ENCODE assay signal across 17 mouse cellular contexts in the genomic region with DNA sequence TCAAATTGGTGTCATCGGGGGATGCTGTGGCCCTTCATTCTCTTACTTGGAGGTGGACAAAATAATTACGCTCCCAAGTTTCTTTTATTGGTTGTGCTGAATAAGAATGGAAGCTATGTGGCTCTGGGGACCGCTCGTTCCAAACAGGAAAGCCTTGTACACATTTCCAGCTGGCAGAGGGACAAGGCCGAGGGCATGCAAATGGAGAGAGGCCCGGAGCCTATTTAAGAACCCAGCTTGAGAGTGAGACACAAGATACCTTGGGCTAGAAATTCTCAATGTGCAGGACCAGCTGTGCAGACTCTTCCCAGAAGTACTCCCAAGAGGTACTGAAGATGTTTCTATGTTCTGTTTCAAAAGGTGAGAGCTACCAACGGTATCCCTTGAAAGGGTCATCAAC. TPM values are rescaled to one million over a fixed set of nuclear protein-coding genes. Genes with fewer than 3 reads are reported as not detected.
A peak's percentile ranks its signal among the peaks of the same experiment; 100 is the strongest.
DNase-seq lines count a peak whose midpoint lies in the region; ATAC-seq and TF ChIP-seq lines count a peak whose summit lies in the region.
"Had no signal": no experiment of that assay in that cellular context is flagged by ENCODE, and none has a peak within 500 bp of the region (broad histone marks: within the 10 kb centered on the region; RNA-seq: fewer than 3 reads in every experiment).

No protein-coding gene starts in this region.

- H3K4me3 ChIP-seq in hindbrain, postnatal 0 days (ENCODE audit: low read length) = no peak overlapping the region
- H3K4me3 ChIP-seq in hindbrain, embryonic 12.5 days = no peak overlapping the region
- no peak overlapping the region for H3K4me3 ChIP-seq in heart, embryonic 10.5 days
- H3K4me3 ChIP-seq: heart, embryonic 13.5 days; limb, embryonic 15.5 days; neural tube, embryonic 13.5 days had no signal

- WGBS in hindbrain, postnatal 0 days = 73% methylated on average over 7 of the region's 7 CpGs
- WGBS in hindbrain, embryonic 12.5 days = 90% methylated on average over 7 of the region's 7 CpGs
- 87% methylated on average over 7 of the region's 7 CpGs for WGBS in heart, embryonic 10.5 days

- H3K27me3 ChIP-seq in hindbrain, postnatal 0 days (ENCODE audit: insufficient read depth, low read length) = no peaks in the 10 kb centered on the region
- no peaks in the 10 kb centered on the region for H3K27me3 ChIP-seq in hindbrain, embryonic 12.5 days
- H3K27me3 ChIP-seq in heart, embryonic 10.5 days (ENCODE audit: insufficient read depth, poor library complexity, severe bottlenecking) = peaks cover 6% of the 10 kb centered on the region; the same call in 1 of the 2 replicates
- H3K27me3 ChIP-seq: heart, embryonic 13.5 days; limb, embryonic 15.5 days had no signal

- no peak for TF ChIP-seq CTCF in hindbrain, postnatal 0 days (IDR thresholded peaks at IDR 0.05; ENCODE audit: low read depth)

- no peak overlapping the region for H3K27ac ChIP-seq in hindbrain, postnatal 0 days
- H3K27ac ChIP-seq in hindbrain, embryonic 12.5 days = no peak overlapping the region
- no peak overlapping the region for H3K27ac ChIP-seq in heart, embryonic 10.5 days
- H3K27ac ChIP-seq: heart, embryonic 13.5 days; limb, embryonic 15.5 days; neural tube, embryonic 13.5 days had no signal

- no peak for ATAC-seq in hindbrain, postnatal 0 days
- no peak for ATAC-seq in hindbrain, embryonic 12.5 days (ENCODE audit: low FRiP score)
- no peak for ATAC-seq in granulocyte monocyte progenitor cell, adult 5-6 weeks (replicated peaks; ENCODE audit: poor library complexity, severe bottlenecking)
- ATAC-seq: hindbrain, embryonic 16.5 days had no signal

- no peaks in the 10 kb centered on the region for H3K36me3 ChIP-seq in hindbrain, postnatal 0 days (ENCODE audit: insufficient read depth, low read length)
- H3K36me3 ChIP-seq in hindbrain, embryonic 12.5 days = no peaks in the 10 kb centered on the region
- H3K36me3 ChIP-seq in heart, embryonic 10.5 days = no peaks in the 10 kb centered on the region
- H3K36me3 ChIP-seq: G1E; heart, embryonic 13.5 days; limb, embryonic 15.5 days; neural tube, embryonic 13.5 days had no signal

- peak; percentile 42 for DNase-seq in hindbrain, postnatal 0 days (ENCODE audit: low spot score)
- peak; percentile 22 for DNase-seq in right cerebral cortex, postnatal 4 days
- no peak for DNase-seq in right cerebral cortex, postnatal 14 days
- peak; percentile 67 for DNase-seq in heart, embryonic 10.5 days (ENCODE audit: low spot score)
- peak; percentile 36 for DNase-seq in testis, postnatal 14 days (ENCODE audit: low spot score)
- no peak for DNase-seq in kidney, adult 11 months
- DNase-seq: cerebellum, adult 11 months; lung, adult 2 months; thymus, postnatal 4 days had no signal

- no peak overlapping the region for H3K9ac ChIP-seq in hindbrain, postnatal 0 days (replicated peaks; ENCODE audit: low read length)
- no peak overlapping the region for H3K9ac ChIP-seq in hindbrain, embryonic 12.5 days
- H3K9ac ChIP-seq: heart, embryonic 13.5 days; limb, embryonic 15.5 days; neural tube, embryonic 13.5 days had no signal

- no peaks in the 10 kb centered on the region for H3K4me1 ChIP-seq in hindbrain, postnatal 0 days (ENCODE audit: insufficient read depth, low read length)
- H3K4me1 ChIP-seq in hindbrain, embryonic 12.5 days = no peaks in the 10 kb centered on the region
- 0 out of 2 replicates have a peak, but pooled peaks cover 6% of the 10 kb centered on the region for H3K4me1 ChIP-seq in heart, embryonic 10.5 days
- H3K4me1 ChIP-seq: heart, embryonic 13.5 days; limb, embryonic 15.5 days; neural tube, embryonic 13.5 days had no signal

- H3K9me3 ChIP-seq in hindbrain, postnatal 0 days (ENCODE audit: low read length) = no peaks in the 10 kb centered on the region
- peaks cover 8% of the 10 kb centered on the region for H3K9me3 ChIP-seq in hindbrain, embryonic 12.5 days (replicated peaks)
- H3K9me3 ChIP-seq in heart, embryonic 10.5 days = peaks cover 5% of the 10 kb centered on the region

- H3K4me2 ChIP-seq in hindbrain, postnatal 0 days (ENCODE audit: low read depth, low read length) = no peak overlapping the region
- H3K4me2 ChIP-seq in hindbrain, embryonic 12.5 days (replicated peaks) = no peak overlapping the region
- H3K4me2 ChIP-seq: heart, embryonic 13.5 days; limb, embryonic 15.5 days; neural tube, embryonic 13.5 days had no signal

RNA-seq across cellular contexts. Expression of a gene that starts 21.8 kb away (rescaled TPM):
- 1.2 and 6.6 TPM in 2 replicates for total RNA-seq in hindbrain, postnatal 0 days (2014; rRNA removed)
- polyA plus RNA-seq in hindbrain, postnatal 0 days (2015; fragmentation: Nextera tagmentation; extraction: Ambion mirVana) = 1.9 and 2.7 TPM in 2 replicates
- 1.0 and 1.1 TPM in 2 replicates for polyA plus RNA-seq in hindbrain, embryonic 12.5 days (2016; fragmentation: Nextera tagmentation; extraction: Ambion mirVana)
- polyA plus RNA-seq in heart, embryonic 10.5 days (2016; fragmentation: Nextera tagmentation; extraction: Ambion mirVana) = 0.88 and 2.0 TPM in 2 replicates
- not detected in 2 replicates for total RNA-seq in granulocyte monocyte progenitor cell, adult 5-6 weeks (2014; fragmentation: Nextera tagmentation)
- total RNA-seq in granulocyte monocyte progenitor cell, adult 5-6 weeks (2017) = not detected in 2 replicates
- total RNA-seq: megakaryocyte, adult 5-6 weeks had no signal
- polyA plus RNA-seq: G1E had no signal

RNA-seq across cellular contexts. Expression of a gene that starts 54.9 kb away (rescaled TPM):
- total RNA-seq in hindbrain, postnatal 0 days (2014; rRNA removed) = 21.0 and 32.6 TPM in 2 replicates
- 22.9 and 25.0 TPM in 2 replicates for polyA plus RNA-seq in hindbrain, postnatal 0 days (2015; fragmentation: Nextera tagmentation; extraction: Ambion mirVana)
- 16.8 and 17.8 TPM in 2 replicates for polyA plus RNA-seq in hindbrain, embryonic 12.5 days (2016; fragmentation: Nextera tagmentation; extraction: Ambion mirVana)
- polyA plus RNA-seq in heart, embryonic 10.5 days (2016; fragmentation: Nextera tagmentation; extraction: Ambion mirVana) = 50.9 and 54.2 TPM in 2 replicates
- 13.5 and 17.1 TPM in 2 replicates for total RNA-seq in granulocyte monocyte progenitor cell, adult 5-6 weeks (2014; fragmentation: Nextera tagmentation)
- total RNA-seq in granulocyte monocyte progenitor cell, adult 5-6 weeks (2017) = 10.8 and 11.1 TPM in 2 replicates

Comparison
In these comparisons a context has a peak if more than half of its experiments do, and no peak if none do; other contexts are left out.
1. DNase-seq: peak in hindbrain, postnatal 0 days (single experiment), right cerebral cortex, postnatal 4 days (single experiment), heart, embryonic 10.5 days (single experiment) and testis, postnatal 14 days (single experiment); none in right cerebral cortex, postnatal 14 days (single experiment) and kidney, adult 11 months (single experiment).